Mouse (Mus musculus) lung, postnatal 0 days (tissue): ENCODE results near the gene Gm6763.
"Not testable (repeated sequence)": the region's sequence is repeated elsewhere in the genome, so short reads cannot be mapped to it uniquely, and the experiment has no call there.

Source experiments
- CTCF ChIP-seq: IDR thresholded peaks from 2 replicates; pipeline ENCODE4 v1.5.1; 2016; ENCODE audit warnings: antibody characterized with exemption, mild to moderate bottlenecking
- EP300 ChIP-seq: IDR thresholded peaks from 2 replicates; pipeline ENCODE4 v1.6.1; 2016; ENCODE audit warnings: antibody characterized with exemption, mild to moderate bottlenecking, control low read depth

GRCm38 (mm10) chr10:104193742-104194141 is 42.4 kb downstream of the Gm6763 start, which contains the start of gene Gm4340:
- not testable (repeated sequence) for TF ChIP-seq CTCF, EP300
